Mouse (Mus musculus) layer of hippocampus, adult 11-12 months (tissue): Measurements from ENCODE around the gene Pmm2.
A peak's percentile ranks its signal among the peaks of the same experiment; 100 is the strongest.

ENCODE experiments used
- DNase-seq: peaks from one replicate; pipeline ENCODE4 v3.0.0; 2022; ENCODE audit warnings: low spot score

Gene Pmm2

DNA sequence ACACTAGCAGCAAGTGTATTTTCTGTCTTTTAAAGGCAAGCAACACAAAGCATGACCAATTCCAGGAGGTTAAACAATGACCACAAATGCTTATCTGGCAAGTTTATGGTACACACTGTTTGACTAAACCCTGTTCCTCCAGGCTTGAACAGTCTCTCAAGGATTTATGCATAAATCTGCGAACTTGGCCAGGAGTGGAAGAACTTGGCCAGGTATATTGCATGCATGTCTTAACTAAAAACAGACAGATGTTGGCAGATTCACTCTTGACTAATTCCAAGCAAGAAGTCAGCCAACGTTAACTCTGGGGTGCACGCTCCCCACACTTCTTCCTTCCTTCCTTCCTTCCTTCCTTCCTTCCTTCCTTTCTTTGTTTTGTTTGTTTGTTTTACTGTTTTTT is 42.3 kb downstream of the Pmm2 start:
- no peak for DNase-seq

DNA sequence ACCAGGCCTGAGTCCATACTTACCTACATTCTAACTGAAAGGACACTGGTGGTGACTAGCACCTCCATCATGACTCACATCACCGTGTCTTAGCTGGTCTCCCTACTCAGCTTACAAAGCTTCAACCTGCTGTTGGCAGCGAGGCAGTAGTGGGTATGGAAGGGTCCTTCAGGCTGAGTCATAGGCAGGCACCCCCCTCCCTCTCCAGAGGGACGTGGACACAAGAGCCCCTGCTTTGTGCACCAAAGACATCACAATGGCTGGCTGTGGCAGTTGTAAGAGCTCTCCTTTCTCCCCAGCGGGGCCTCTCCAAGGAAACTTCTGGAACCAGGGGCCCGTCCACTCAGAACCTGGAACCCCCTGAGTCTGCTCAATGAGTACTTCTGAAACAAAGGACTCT is 43.0 kb downstream of the Pmm2 start, which contains the start of gene Gm5767:
Gene Gm5767 (plus strand): TSS at position 301 of the 400 bp plus-strand sequence.
- DNase-seq = no peak

GRCm38 (mm10) chr16:8685087-8685486 is 47.6 kb downstream of the Pmm2 start:
- no peak for DNase-seq

- peak; percentile 87 for DNase-seq
These were observed 48.8 kb downstream of the Pmm2 start for GRCm38 (mm10) chr16:8686121-8686870.

GRCm38 (mm10) chr16:8686871-8687535 is 49.5 kb downstream of the Pmm2 start:
- no peak for DNase-seq

DNA sequence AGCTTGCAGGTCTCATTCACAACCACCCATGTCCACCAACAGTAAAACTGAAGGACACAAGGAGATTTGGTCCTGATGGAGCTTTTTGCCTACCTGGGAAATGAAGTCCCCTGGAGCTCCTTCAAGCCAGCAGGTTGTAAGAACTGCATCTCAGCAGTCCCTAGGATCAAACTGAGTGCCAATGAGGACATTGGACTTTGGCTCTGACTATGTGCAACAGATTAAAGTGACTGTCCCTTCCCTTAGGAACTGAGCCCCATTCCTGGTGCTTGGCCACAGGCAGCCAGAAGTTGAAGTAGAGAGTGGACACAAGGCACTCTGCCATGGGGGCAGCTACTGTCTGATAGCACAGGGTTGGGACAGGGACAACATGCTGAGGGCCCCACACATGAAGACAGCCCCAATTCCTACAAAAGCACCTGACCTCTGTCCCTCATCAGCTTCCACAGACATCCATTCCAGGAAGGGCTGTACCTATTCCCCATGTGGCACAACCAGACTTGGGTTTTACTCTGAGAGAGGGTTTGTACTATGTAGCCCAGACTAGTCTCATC is 50.2 kb downstream of the Pmm2 start:
- DNase-seq = no peak

GRCm38 (mm10) chr16:8689979-8690656 is 52.6 kb downstream of the Pmm2 start:
- DNase-seq = peak; percentile 61

GRCm38 (mm10) chr16:8691206-8691605 is 53.7 kb downstream of the Pmm2 start:
- DNase-seq = no peak

DNA sequence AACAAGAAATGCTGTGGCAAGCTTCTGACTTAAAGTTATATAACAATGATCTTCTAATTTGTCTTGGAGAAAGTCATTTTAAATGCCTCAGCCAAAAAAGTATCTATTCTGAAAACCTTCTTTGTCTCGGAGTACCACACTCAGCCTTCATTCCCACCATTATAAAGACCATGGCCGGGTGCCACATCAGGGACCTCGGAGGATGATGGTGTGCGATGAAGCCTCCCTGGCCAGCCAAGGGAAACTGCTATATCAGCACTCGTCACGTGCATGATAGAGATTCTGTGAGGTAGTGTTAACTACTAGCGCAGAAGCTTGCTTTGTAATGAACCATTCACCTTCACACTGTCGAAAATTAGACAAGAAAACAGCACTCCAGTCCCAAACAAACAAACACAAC is 62.1 kb downstream of the Pmm2 start:
- DNase-seq = no peak

DNA sequence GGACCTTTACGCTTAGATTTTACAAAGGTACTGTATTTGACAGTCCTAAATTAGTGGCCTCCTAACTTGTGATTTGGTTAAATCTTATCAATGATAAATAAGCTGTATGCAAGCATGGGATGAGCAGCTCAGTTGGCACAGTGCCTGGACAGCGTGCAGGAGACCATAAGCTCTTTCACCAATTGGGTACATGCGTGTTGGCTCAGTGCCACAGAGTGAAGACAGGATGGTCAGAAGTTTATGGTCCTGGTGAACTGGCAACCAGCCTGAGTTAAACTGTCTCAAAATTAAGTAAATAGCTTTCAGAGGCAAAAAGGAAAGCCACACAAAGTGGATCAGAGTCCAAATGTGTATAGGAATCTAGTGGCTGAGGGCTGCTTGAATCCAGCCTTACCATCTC is 63.1 kb downstream of the Pmm2 start:
- DNase-seq = no peak

DNA sequence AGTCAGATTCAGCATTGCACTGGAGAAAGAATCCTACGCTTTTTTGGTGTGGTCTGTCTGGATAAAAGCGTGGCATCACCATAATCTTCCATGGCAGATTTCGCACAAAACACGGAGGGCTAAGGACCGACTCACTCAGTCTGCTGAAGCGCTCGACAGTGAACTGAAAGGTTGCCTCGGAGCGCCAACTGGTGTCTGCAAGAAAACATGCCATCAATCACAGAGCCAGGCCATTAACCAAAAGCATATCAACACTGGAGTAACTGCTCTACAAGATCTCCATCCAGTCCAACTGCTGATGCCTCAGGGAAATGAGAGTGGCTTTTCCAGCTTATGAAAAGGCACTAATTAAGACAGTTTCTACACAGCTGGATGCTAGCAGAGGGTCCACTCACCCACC is 74.5 kb downstream of the Pmm2 start:
- no peak for DNase-seq
